Mouse (Mus musculus): ENCODE measurements around the gene Rce1. TPM values are rescaled to one million over a fixed set of nuclear protein-coding genes. Genes with fewer than 3 reads are reported as not detected.

Gene Rce1
- polyA plus RNA-seq, 1 experiment = 59.7 TPM

DNA sequence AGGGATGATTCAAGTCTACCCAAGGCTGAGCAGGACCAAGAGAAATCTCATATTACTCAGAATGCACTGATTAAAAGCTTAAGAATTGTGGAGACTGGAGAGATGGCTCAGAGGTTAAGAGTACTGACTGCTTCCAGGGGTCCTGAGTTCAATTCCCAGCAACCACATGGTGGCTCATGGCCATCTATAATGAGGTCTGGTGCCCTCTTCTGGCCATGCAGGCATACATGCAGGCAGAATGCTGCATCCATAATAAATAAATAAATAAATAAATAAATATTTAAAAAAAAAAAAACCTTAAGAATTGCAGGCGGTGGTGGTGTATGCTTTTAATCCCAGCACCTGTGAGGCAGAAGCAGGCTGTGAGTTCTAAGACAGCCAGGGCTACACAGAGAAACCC is 52.2 kb downstream of the Rce1 start:
- no peaks in the 10 kb centered on the region for H3K27me3 ChIP-seq (ENCODE audit: control insufficient read depth, insufficient read depth, low read length)
- H3K27ac ChIP-seq (ENCODE audit: insufficient read depth, low read length) = no peak overlapping the region
- DNase-seq (ENCODE audit: low read depth in 1 of 2, low spot score in 2 of 2) = no peak
- WGBS = 90% methylated on average over 1 of the region's 1 CpGs
- TF ChIP-seq CTCF (IDR thresholded peaks at IDR 0.05; ENCODE audit: extremely low read depth, insufficient read depth, insufficient read length, insufficient replicate concordance) = no peak
- no peak for TF ChIP-seq POLR2A (IDR thresholded peaks at IDR 0.05; ENCODE audit: low read depth, low read length)
- no peak overlapping the region for H3K4me3 ChIP-seq (ENCODE audit: extremely low read depth, insufficient read depth, insufficient read length)
- H3K36me3 ChIP-seq (ENCODE audit: control insufficient read depth, insufficient read depth, low read length) = no peaks in the 10 kb centered on the region
- no peaks in the 10 kb centered on the region for H3K4me1 ChIP-seq (ENCODE audit: control insufficient read depth, insufficient read depth, insufficient read length)

Other genes with a start within 250 kb of the Rce1 start
- 98.9 and 115 TPM in 2 replicates for gene Kdm2a, start 227.4 kb downstream of the Rce1 start, polyA plus RNA-seq (2012; rRNA removed)
- gene Rhod, start 186.2 kb downstream of the Rce1 start, polyA plus RNA-seq (2012; rRNA removed) = 4.0 and 4.9 TPM in 2 replicates
- 0.68 and 0.85 TPM in 2 replicates for gene Syt12, start 148.2 kb downstream of the Rce1 start, polyA plus RNA-seq (2012; rRNA removed)
- gene 2010003K11Rik, start 127.1 kb downstream of the Rce1 start, polyA plus RNA-seq (2012; rRNA removed) = not detected in 2 replicates
- gene Pcx, start 115.2 kb downstream of the Rce1 start, polyA plus RNA-seq (2012; rRNA removed) = 5.9 and 8.6 TPM in 2 replicates
- gene Lrfn4, start 10.0 kb downstream of the Rce1 start, polyA plus RNA-seq (2012; rRNA removed) = 3.0 and 4.0 TPM in 2 replicates
- 0.42 TPM in 1 of 2 replicates, not detected in the other for gene Gm960, start 73.0 kb upstream of the Rce1 start, polyA plus RNA-seq (2012; rRNA removed)
- gene Sptbn2, start 85.5 kb upstream of the Rce1 start, polyA plus RNA-seq (2012; rRNA removed) = 0.16 and 0.20 TPM in 2 replicates
- gene Rbm4b, start 130.9 kb upstream of the Rce1 start, polyA plus RNA-seq (2012; rRNA removed) = 7.4 and 8.3 TPM in 2 replicates
- gene Rbm4, start 168.3 kb upstream of the Rce1 start, polyA plus RNA-seq (2012; rRNA removed) = 34.6 and 40.5 TPM in 2 replicates
- 12.0 and 15.0 TPM in 2 replicates for gene Gm21992, start 186.0 kb upstream of the Rce1 start, polyA plus RNA-seq (2012; rRNA removed)
- gene Rbm14, start 186.0 kb upstream of the Rce1 start, polyA plus RNA-seq (2012; rRNA removed) = 50.0 and 69.3 TPM in 2 replicates
- gene Ccs, start 213.7 kb upstream of the Rce1 start, polyA plus RNA-seq (2012; rRNA removed) = 19.3 and 20.8 TPM in 2 replicates
- gene Ccdc87, start 213.7 kb upstream of the Rce1 start, polyA plus RNA-seq (2012; rRNA removed) = 0.02 TPM in 2 replicates
- gene Ctsf, start 229.5 kb upstream of the Rce1 start, polyA plus RNA-seq (2012; rRNA removed) = 31.3 and 35.0 TPM in 2 replicates

All from spleen, adult 2 months (tissue).